Mouse (Mus musculus) hindbrain, embryonic 13.5 days (tissue): ENCODE measurements around the gene Becn1. TPM values are rescaled to one million over a fixed set of nuclear protein-coding genes. Genes with fewer than 3 reads are reported as not detected.

Experiments
- ATAC-seq: fragments of 200-750 bp; cut with Nextera tagmentation; 2 replicates; pipeline ENCODE4 v1.8.0; 2017; ENCODE audit warnings: moderate TSS enrichment; ENCODE audit not compliant: low FRiP score
- H3K27ac ChIP-seq: fragments of 300-500 bp; sonication (generic); 2 replicates; pipeline ENCODE4 v1.5.1; 2015; ENCODE audit warnings: inconsistent platforms, mild to moderate bottlenecking, moderate library complexity
- H3K27me3 ChIP-seq: fragments of 300-500 bp; sonication (generic); 2 replicates; pipeline ENCODE4 v1.6.1; 2015; ENCODE audit warnings: mild to moderate bottlenecking, inconsistent platforms
- H3K36me3 ChIP-seq: fragments of 300-500 bp; sonication (generic); 2 replicates; pipeline ENCODE4 v1.6.1; 2015; ENCODE audit warnings: mild to moderate bottlenecking, inconsistent platforms
- H3K4me1 ChIP-seq: fragments of 300-500 bp; sonication (generic); replicated peaks from 2 replicates; pipeline ENCODE4 v1.6.1; 2015; ENCODE audit warnings: inconsistent platforms
- H3K4me2 ChIP-seq: fragments of 300-500 bp; sonication (generic); 2 replicates; pipeline ENCODE4 v1.6.1; 2015; ENCODE audit warnings: inconsistent platforms, mild to moderate bottlenecking, moderate library complexity
- H3K4me3 ChIP-seq: fragments of 300-500 bp; sonication (generic); 2 replicates; pipeline ENCODE4 v1.5.1; 2015; ENCODE audit warnings: mild to moderate bottlenecking, inconsistent platforms
- H3K9ac ChIP-seq: fragments of 300-500 bp; sonication (generic); 2 replicates; pipeline ENCODE4 v1.6.1; 2015; ENCODE audit warnings: mild to moderate bottlenecking, inconsistent platforms
- H3K9me3 ChIP-seq: fragments of 300-500 bp; sonication (generic); 2 replicates; pipeline ENCODE4 v1.6.1; 2016; ENCODE audit warnings: inconsistent platforms
- WGBS: fragments of 180-500 bp; shearing (Covaris S2); methylation state at CpG from one replicate; pipeline ENCODE4 v1.1.7; 2015; 5-methylcytosine and 5-hydroxymethylcytosine counted together
- polyA plus RNA-seq: library from polyadenylated mRNA; unstranded; fragments of >200 nt; fragmentation: Nextera tagmentation; extraction: Ambion mirVana; gene quantifications from 2 replicates; pipeline ENCODE4 v1.2.1, GENCODE M21; 2015

The Becn1 gene
- polyA plus RNA-seq, 1 experiment from 2014 or later, result 166 TPM

GRCm38 (mm10) chr11:101245071-101245470, 57.0 kb downstream of the Becn1 start:
- Histone ChIP-seq H3K36me3 (no peaks in the 10 kb centered on the region), H3K9me3 (no peaks in the 10 kb centered on the region), H3K4me2 (peak overlapping the region; percentile 96; the same call in 1 of the 2 replicates), H3K4me3 (no peak overlapping the region), H3K27me3 (peaks cover 56% of the 10 kb centered on the region), H3K9ac (no peak overlapping the region), H3K27ac (no peak overlapping the region; the same call in 1 of the 2 replicates), H3K4me1 (peaks cover 16% of the 10 kb centered on the region)
- WGBS, result 35% methylated on average over 4 of the region's 4 CpGs
- no peak for ATAC-seq

- H3K27ac ChIP-seq, result 0 out of 2 replicates have a peak overlapping the region, but pooled peaks have one; percentile 23
- no peak overlapping the region for H3K4me2 ChIP-seq
- no peak overlapping the region for H3K4me3 ChIP-seq
- ATAC-seq, result no peak
- no peak overlapping the region for H3K9ac ChIP-seq
- WGBS, result 57% methylated on average over 5 of the region's 5 CpGs
- no peaks in the 10 kb centered on the region for H3K4me1 ChIP-seq
- no peaks in the 10 kb centered on the region for H3K9me3 ChIP-seq
- no peaks in the 10 kb centered on the region for H3K36me3 ChIP-seq
- 0 out of 2 replicates have a peak, but pooled peaks cover 8% of the 10 kb centered on the region for H3K27me3 ChIP-seq
Observed at GRCm38 (mm10) chr11:101238071-101238647, 63.9 kb downstream of the Becn1 start.

GRCm38 (mm10) chr11:101236782-101237181, 65.3 kb downstream of the Becn1 start:
- H3K4me3 ChIP-seq, result no peak overlapping the region
- H3K9ac ChIP-seq, result no peak overlapping the region
- no peak overlapping the region for H3K27ac ChIP-seq
- H3K4me1 ChIP-seq, result 0 out of 2 replicates have a peak, but pooled peaks cover under 1% of the 10 kb centered on the region
- 95% methylated on average over 5 of the region's 5 CpGs for WGBS
- no peaks in the 10 kb centered on the region for H3K36me3 ChIP-seq
- no peak for ATAC-seq
- no peak overlapping the region for H3K4me2 ChIP-seq
- H3K9me3 ChIP-seq, result no peaks in the 10 kb centered on the region
- H3K27me3 ChIP-seq, result 0 out of 2 replicates have a peak, but pooled peaks cover 3% of the 10 kb centered on the region

Other genes starting within 250 kb of the Becn1 start
- gene Naglu, start 232.3 kb downstream of the Becn1 start, polyA plus RNA-seq, result 10.7 and 11.3 TPM in 2 replicates
- gene Hsd17b1, start 223.9 kb downstream of the Becn1 start, polyA plus RNA-seq, result 0.49 TPM in 1 of 2 replicates, not detected in the other
- 41.9 and 44.1 TPM in 2 replicates for gene Coasy, start 219.7 kb downstream of the Becn1 start, polyA plus RNA-seq
- 88.1 and 91.0 TPM in 2 replicates for gene Mlx, start 215.0 kb downstream of the Becn1 start, polyA plus RNA-seq
- gene Psmc3ip, start 206.8 kb downstream of the Becn1 start, polyA plus RNA-seq, result 23.4 and 26.3 TPM in 2 replicates
- gene Retreg3, start 182.4 kb downstream of the Becn1 start, polyA plus RNA-seq, result 25.1 and 27.7 TPM in 2 replicates
- 79.6 and 84.0 TPM in 2 replicates for gene Tubg1, start 182.3 kb downstream of the Becn1 start, polyA plus RNA-seq
- 34.6 and 38.2 TPM in 2 replicates for gene Tubg2, start 146.4 kb downstream of the Becn1 start, polyA plus RNA-seq
- gene Cntnap1, start 131.8 kb downstream of the Becn1 start, polyA plus RNA-seq, result 2.6 and 2.8 TPM in 2 replicates
- gene Plekhh3, start 130.9 kb downstream of the Becn1 start, polyA plus RNA-seq, result 8.7 and 10.2 TPM in 2 replicates
- 0.13 and 0.18 TPM in 2 replicates for gene Ccr10, start 126.8 kb downstream of the Becn1 start, polyA plus RNA-seq
- 20.4 and 20.7 TPM in 2 replicates for gene Ezh1, start 75.8 kb downstream of the Becn1 start, polyA plus RNA-seq
- 84.8 and 94.9 TPM in 2 replicates for gene Ramp2, start 56.3 kb downstream of the Becn1 start, polyA plus RNA-seq
- gene Vps25, start 48.6 kb downstream of the Becn1 start, polyA plus RNA-seq, result 110 and 115 TPM in 2 replicates
- gene Wnk4, start 41.7 kb downstream of the Becn1 start, polyA plus RNA-seq, result 7.0 and 7.7 TPM in 2 replicates
- 1.3 TPM in 2 replicates for gene Cntd1, start 23.3 kb downstream of the Becn1 start, polyA plus RNA-seq
- 216 and 226 TPM in 2 replicates for gene Coa3, start 23.2 kb downstream of the Becn1 start, polyA plus RNA-seq
- gene Psme3, start 13.9 kb upstream of the Becn1 start, polyA plus RNA-seq, result 118 and 122 TPM in 2 replicates
- 1.9 and 2.4 TPM in 2 replicates for gene Aoc2, start 22.8 kb upstream of the Becn1 start, polyA plus RNA-seq
- not detected in 2 replicates for gene Aoc3, start 28.3 kb upstream of the Becn1 start, polyA plus RNA-seq
- gene G6pc, start 65.3 kb upstream of the Becn1 start, polyA plus RNA-seq, result not detected in 2 replicates
- gene Aarsd1, start 115.3 kb upstream of the Becn1 start, polyA plus RNA-seq, result 91.5 and 96.2 TPM in 2 replicates
- gene Gm27029, start 122.5 kb upstream of the Becn1 start, polyA plus RNA-seq, result 4.8 and 8.0 TPM in 2 replicates
- gene Rundc1, start 122.8 kb upstream of the Becn1 start, polyA plus RNA-seq, result 28.6 and 29.8 TPM in 2 replicates
- gene Ptges3l, start 123.0 kb upstream of the Becn1 start, polyA plus RNA-seq, result 2.3 and 2.8 TPM in 2 replicates
- gene Rpl27, start 140.0 kb upstream of the Becn1 start, polyA plus RNA-seq, result 301 and 310 TPM in 2 replicates
- 3.7 and 4.0 TPM in 2 replicates for gene Ifi35, start 146.1 kb upstream of the Becn1 start, polyA plus RNA-seq
- 108 and 111 TPM in 2 replicates for gene Rnd2, start 162.7 kb upstream of the Becn1 start, polyA plus RNA-seq
- gene Vat1, start 163.9 kb upstream of the Becn1 start, polyA plus RNA-seq, result 92.1 and 96.6 TPM in 2 replicates
- gene Brca1, start 249.7 kb upstream of the Becn1 start, polyA plus RNA-seq, result 2.9 TPM in 2 replicates
- gene Nbr1, start 249.9 kb upstream of the Becn1 start, polyA plus RNA-seq, result 98.7 and 104 TPM in 2 replicates